Mouse (Mus musculus) MEL (cell line): ENCODE data around the gene Wnt1. TPM values are rescaled to one million over a fixed set of nuclear protein-coding genes. Genes with fewer than 3 reads are reported as not detected.

ENCODE experiments used
- DNase-seq: peaks from one replicate; pipeline ENCODE4 v3.0.0; 2011; ENCODE audit warnings: low read depth, low spot score
- H3K27ac ChIP-seq: 2 replicates; pipeline ENCODE4 v1.5.1; 2012; ENCODE audit warnings: low read depth, mild to moderate bottlenecking, control low read depth, low read length, moderate library complexity; ENCODE audit not compliant: control insufficient read depth
- H3K27me3 ChIP-seq, 2 experiments: fragments of 150-350 bp in 1 of 2; sonication (generic) in 1 of 2; 2 replicates each; pipeline ENCODE4 v1.6.1; 2012; ENCODE audit warnings: low read length in 2 of 2, mild to moderate bottlenecking in 2 of 2, improper control_type of control experiment in 1 of 2, moderate library complexity in 1 of 2; ENCODE audit not compliant: insufficient read depth in 2 of 2, control insufficient read depth in 1 of 2
- H3K36me3 ChIP-seq, 2 experiments: 2 replicates each; pipeline ENCODE4 v1.6.1; 2012 to 2014; ENCODE audit warnings: low read length in 2 of 2, improper control_type of control experiment in 1 of 2, inconsistent platforms in 1 of 2, mild to moderate bottlenecking in 1 of 2; ENCODE audit not compliant: insufficient read depth in 2 of 2, control insufficient read depth in 1 of 2
- H3K4me1 ChIP-seq, 2 experiments: fragments of 150-350 bp in 1 of 2; sonication (generic) in 1 of 2; 2 replicates each; pipeline ENCODE4 v1.6.1; 2012; ENCODE audit warnings: low read length in 2 of 2, improper control_type of control experiment in 1 of 2, mild to moderate bottlenecking in 1 of 2; ENCODE audit not compliant: insufficient read depth in 2 of 2, control insufficient read depth in 1 of 2
- H3K4me3 ChIP-seq, 2 experiments: fragments of 150-350 bp in 1 of 2; sonication (generic) in 1 of 2; 2 replicates each; pipeline ENCODE4 v1.5.1; 2012; ENCODE audit warnings: low read depth in 2 of 2, low read length in 2 of 2, mild to moderate bottlenecking in 2 of 2, moderate library complexity in 2 of 2, control low read depth in 1 of 2, improper control_type of control experiment in 1 of 2; ENCODE audit not compliant: control insufficient read depth in 1 of 2, insufficient read depth in 1 of 2
- H3K79me2 ChIP-seq: 2 replicates; pipeline ENCODE4 v1.6.1; 2012; ENCODE audit warnings: mild to moderate bottlenecking, low read length, moderate library complexity; ENCODE audit not compliant: control insufficient read depth, poor library complexity, insufficient read depth
- H3K9ac ChIP-seq: 2 replicates; pipeline ENCODE4 v1.6.1; 2012; ENCODE audit warnings: low read depth, mild to moderate bottlenecking, control low read depth, low read length, moderate library complexity; ENCODE audit not compliant: control insufficient read depth, poor library complexity, severe bottlenecking
- H3K9me3 ChIP-seq: fragments of 150-350 bp; sonication (generic); replicated peaks from 2 replicates; pipeline ENCODE4 v1.6.1; 2012; ENCODE audit warnings: mild to moderate bottlenecking, low read length, improper control_type of control experiment, moderate library complexity; ENCODE audit not compliant: insufficient read depth
- CHD2 ChIP-seq: IDR thresholded peaks from 2 replicates; pipeline ENCODE4 v1.6.1; 2011; ENCODE audit warnings: low read length, improper control_type of control experiment
- CTCF ChIP-seq, 3 experiments: IDR thresholded peaks in 2 of 3; conservative IDR thresholded peaks in 1 of 3; 2 replicates each; pipeline ENCODE4 v1.5.1; 2011 to 2012; ENCODE audit warnings: low read length in 3 of 3, low read depth in 2 of 3, mild to moderate bottlenecking in 2 of 3, improper control_type of control experiment in 1 of 3, inconsistent platforms in 1 of 3, mixed read lengths in 1 of 3, moderate library complexity in 1 of 3; ENCODE audit not compliant: control insufficient read depth in 1 of 3, insufficient read depth in 1 of 3, poor library complexity in 1 of 3, severe bottlenecking in 1 of 3
- E2F4 ChIP-seq: IDR thresholded peaks from 2 replicates; pipeline ENCODE4 v1.6.1; 2011; ENCODE audit warnings: low read depth, low read length, improper control_type of control experiment, borderline replicate concordance
- ETS1 ChIP-seq: IDR thresholded peaks from 2 replicates; pipeline ENCODE4 v1.6.1; 2012; ENCODE audit warnings: low read depth, mild to moderate bottlenecking, inconsistent platforms, low read length, improper control_type of control experiment, moderate library complexity
- HCFC1 ChIP-seq: IDR thresholded peaks from 2 replicates; pipeline ENCODE4 v1.6.1; 2012; ENCODE audit warnings: low read depth, mild to moderate bottlenecking, inconsistent platforms, low read length, improper control_type of control experiment, moderate library complexity
- KAT2A ChIP-seq: conservative IDR thresholded peaks from 2 replicates; pipeline ENCODE4 v1.6.1; 2012; ENCODE audit warnings: low read depth, low read length, improper control_type of control experiment, inconsistent platforms
- MAFK ChIP-seq: IDR thresholded peaks from 2 replicates; pipeline ENCODE4 v1.6.1; 2011; ENCODE audit warnings: low read depth, mild to moderate bottlenecking, low read length, improper control_type of control experiment, borderline replicate concordance
- MEF2A ChIP-seq: IDR thresholded peaks from 2 replicates; pipeline ENCODE4 v1.6.1; 2014; ENCODE audit warnings: low read depth, mild to moderate bottlenecking, inconsistent platforms, low read length, improper control_type of control experiment; ENCODE audit not compliant: poor library complexity, insufficient replicate concordance, severe bottlenecking; ENCODE audit errors: extremely low read depth
- MYB ChIP-seq: IDR thresholded peaks from 2 replicates; pipeline ENCODE4 v1.6.1; 2011; ENCODE audit warnings: mild to moderate bottlenecking, low read depth, low read length, improper control_type of control experiment
- NELFE ChIP-seq: IDR thresholded peaks from 2 replicates; pipeline ENCODE4 v1.6.1; 2011; ENCODE audit warnings: low read depth, low read length, improper control_type of control experiment
- NRF1 ChIP-seq: IDR thresholded peaks from 2 replicates; pipeline ENCODE4 v1.6.1; 2014; ENCODE audit warnings: low read depth, mild to moderate bottlenecking, inconsistent platforms, low read length, improper control_type of control experiment, moderate library complexity; ENCODE audit not compliant: poor library complexity, insufficient read depth, severe bottlenecking
- POLR2AphosphoS5 ChIP-seq: IDR thresholded peaks from 2 replicates; pipeline ENCODE4 v1.6.1; 2012; ENCODE audit warnings: low read depth, borderline replicate concordance, mild to moderate bottlenecking, inconsistent platforms, low read length, moderate library complexity, mixed read lengths
- SIN3A ChIP-seq: IDR thresholded peaks from 2 replicates; pipeline ENCODE4 v1.6.1; 2012; ENCODE audit warnings: low read length, improper control_type of control experiment, inconsistent platforms
- USF1 ChIP-seq: IDR thresholded peaks from 2 replicates; pipeline ENCODE4 v1.6.1; 2014; ENCODE audit warnings: low read depth, mild to moderate bottlenecking, inconsistent platforms, low read length, improper control_type of control experiment, moderate library complexity
- USF2 ChIP-seq, 2 experiments: IDR thresholded peaks; 2 replicates each; pipeline ENCODE4 v1.6.1; 2011 to 2012; ENCODE audit warnings: improper control_type of control experiment in 2 of 2, low read length in 2 of 2, borderline replicate concordance in 1 of 2, inconsistent platforms in 1 of 2, low read depth in 1 of 2, mild to moderate bottlenecking in 1 of 2; ENCODE audit not compliant: insufficient read depth in 1 of 2
- ZKSCAN1 ChIP-seq: IDR thresholded peaks from 2 replicates; pipeline ENCODE4 v1.6.1; 2012; ENCODE audit warnings: low read depth, mild to moderate bottlenecking, inconsistent platforms, low read length, improper control_type of control experiment, moderate library complexity
- ZMIZ1 ChIP-seq: IDR thresholded peaks from 2 replicates; pipeline ENCODE4 v1.6.1; 2012; ENCODE audit warnings: low read depth, mild to moderate bottlenecking, inconsistent platforms, low read length, improper control_type of control experiment, moderate library complexity
- polyA plus RNA-seq, 2 experiments: library from polyadenylated mRNA; stranded (reverse) in 1 of 2; unstranded in 1 of 2; fragments of >175 nt in 1 of 2; fragments of >200 nt in 1 of 2; gene quantifications; 2 replicates each; pipeline versions ENCODE4 v1.2.1 to v1.2.4; 2012; ENCODE audit warnings: low replicate concordance in 2 of 2, low read depth in 1 of 2; ENCODE audit not compliant: insufficient read length in 2 of 2, insufficient read depth in 1 of 2, missing spikeins in 1 of 2
- total RNA-seq: library from RNA; depleted of rRNA; stranded (reverse); fragments of 300-350 nt; gene quantifications from 2 replicates; pipeline ENCODE4 v1.2.3, GENCODE M21; 2012

The Wnt1 gene
- total and polyA plus RNA-seq, 3 experiments = not detected

- no peak for TF ChIP-seq ZMIZ1
Measured at GRCm38 (mm10) chr15:98775533-98775932, 14.1 kb upstream of the Wnt1 start (continued).

GRCm38 (mm10) chr15:98776280-98777004 is 13.2 kb upstream of the Wnt1 start:
- Histone ChIP-seq H3K36me3 (peaks cover 0 to 10% of the 10 kb centered on the region in 2 experiments; a peak in 2 of 4 replicates), H3K79me2 (no peaks in the 10 kb centered on the region; the same call in 1 of the 2 replicates), H3K9me3 (no peaks in the 10 kb centered on the region), H3K4me1 (peaks cover 0 to 1% of the 10 kb centered on the region in 2 experiments; a peak in 1 of 4 replicates), H3K9ac (no peak overlapping the region), H3K27me3 (no peaks in the 10 kb centered on the region), H3K27ac (no peak overlapping the region), H3K4me3 (no peak overlapping the region)
- DNase-seq = no peak
- TF ChIP-seq USF1 = no peak
- no peak for TF ChIP-seq NRF1
- no peak for TF ChIP-seq MAFK
- no peak for TF ChIP-seq ZKSCAN1
- no peak for TF ChIP-seq CTCF (IDR thresholded peaks at IDR 0.05 in 2 of 3, conservative IDR thresholded peaks at IDR 0.05 in 1 of 3; ENCODE audit: control insufficient read depth in 1 of 3, insufficient read depth in 1 of 3, low read depth in 2 of 3, low read length in 3 of 3, poor library complexity in 1 of 3, severe bottlenecking in 1 of 3)
- TF ChIP-seq HCFC1 = no peak
- no peak for TF ChIP-seq MYB

- no peaks in the 10 kb centered on the region for H3K27me3 ChIP-seq
- no peak overlapping the region for H3K9ac ChIP-seq
- no peak overlapping the region for H3K4me3 ChIP-seq
- TF ChIP-seq SIN3A (no peak), HCFC1 (no peak), POLR2AphosphoS5 (no peak), USF2 (IDR thresholded peaks at IDR 0.05; ENCODE audit: borderline replicate concordance in 1 of 2, insufficient read depth in 1 of 2, low read depth in 1 of 2, low read length in 2 of 2) (no peak), CHD2 (no peak), MEF2A (no peak), ETS1 (no peak), E2F4 (no peak), KAT2A (no peak), CTCF (IDR thresholded peaks at IDR 0.05 in 2 of 3, conservative IDR thresholded peaks at IDR 0.05 in 1 of 3; ENCODE audit: control insufficient read depth in 1 of 3, insufficient read depth in 1 of 3, low read depth in 2 of 3, low read length in 3 of 3, poor library complexity in 1 of 3, severe bottlenecking in 1 of 3) (no peak), ZKSCAN1 (no peak), NELFE (no peak)
- H3K79me2 ChIP-seq = no peaks in the 10 kb centered on the region; the same call in 1 of the 2 replicates
- peaks cover 0 to 5% of the 10 kb centered on the region in 2 experiments; a peak in 2 of 4 replicates for H3K36me3 ChIP-seq
- no peaks in the 10 kb centered on the region for H3K9me3 ChIP-seq
- no peaks in the 10 kb centered on the region; a peak in 1 of 4 replicates for H3K4me1 ChIP-seq
- no peak overlapping the region for H3K27ac ChIP-seq
- no peak for DNase-seq
Measured at GRCm38 (mm10) chr15:98777005-98777616, 12.5 kb upstream of the Wnt1 start.
